Mouse (Mus musculus) fibroblast of lung, adult 2 months (primary cell): ENCODE data around the gene Cebpz.

Experiments
- DNase-seq: peaks from one replicate; pipeline ENCODE4 v3.0.0-alpha.2; 2011; ENCODE audit warnings: low read depth

Cebpz gene

DNA sequence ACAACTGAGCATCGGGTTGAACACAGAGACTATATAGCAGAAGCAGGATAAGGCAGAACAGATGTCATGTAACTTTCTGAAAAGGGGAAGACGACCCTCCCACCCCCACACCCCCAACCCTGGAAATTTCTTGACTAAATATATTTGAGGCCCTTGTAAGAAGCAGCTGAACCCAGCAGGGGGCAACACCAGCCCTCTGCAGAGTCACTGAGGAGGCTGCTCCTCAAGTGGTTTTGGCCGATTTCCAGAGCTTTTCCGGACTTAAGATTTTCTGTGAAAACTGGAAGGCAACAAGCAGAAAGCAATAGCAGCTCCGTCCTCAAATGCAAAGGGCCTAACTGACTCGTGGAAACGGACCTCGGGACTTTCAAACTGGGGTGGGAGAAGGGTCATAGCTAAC, 41.5 kb downstream of the Cebpz start:
- peak; percentile 58 for DNase-seq

DNA sequence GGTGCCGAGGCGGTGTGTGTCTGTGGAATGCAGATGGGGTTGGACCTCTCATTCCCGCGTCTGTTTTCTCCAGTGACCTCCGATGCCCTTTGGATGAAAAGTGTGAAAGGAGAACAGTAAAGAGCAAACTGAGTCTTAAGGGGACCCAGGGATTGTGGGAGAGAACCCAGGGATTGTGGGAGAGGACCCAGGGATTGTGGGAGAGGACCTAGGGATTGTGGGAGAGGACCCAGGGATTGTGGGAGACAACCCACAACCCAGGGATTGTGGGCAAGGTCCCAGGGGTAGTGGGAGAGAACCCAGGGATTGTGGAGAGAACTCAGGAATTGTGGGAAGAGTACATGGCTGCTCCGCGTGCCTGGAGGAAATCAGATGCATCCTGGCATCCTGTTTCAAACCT, 41.9 kb downstream of the Cebpz start:
- DNase-seq: no peak

DNA sequence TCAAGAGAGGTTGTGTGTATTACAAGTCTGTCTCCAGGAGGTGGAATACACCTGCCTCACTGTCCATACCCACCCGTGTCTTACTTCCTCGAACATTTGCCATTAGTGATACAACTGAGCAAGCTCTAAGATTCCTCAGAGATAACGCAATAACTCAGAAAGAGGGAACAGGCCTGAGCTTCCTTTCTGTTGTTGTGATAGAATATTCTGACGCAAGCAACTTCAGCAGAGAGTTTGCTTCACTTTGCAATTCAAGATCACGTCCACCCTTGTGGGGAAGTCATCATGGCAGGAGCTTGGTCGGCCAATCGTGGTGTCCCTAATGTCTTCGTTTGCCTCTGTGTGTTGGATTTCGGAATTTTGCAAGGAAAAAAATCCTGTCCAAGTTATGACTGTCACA, 45.8 kb downstream of the Cebpz start:
- DNase-seq: no peak

DNA sequence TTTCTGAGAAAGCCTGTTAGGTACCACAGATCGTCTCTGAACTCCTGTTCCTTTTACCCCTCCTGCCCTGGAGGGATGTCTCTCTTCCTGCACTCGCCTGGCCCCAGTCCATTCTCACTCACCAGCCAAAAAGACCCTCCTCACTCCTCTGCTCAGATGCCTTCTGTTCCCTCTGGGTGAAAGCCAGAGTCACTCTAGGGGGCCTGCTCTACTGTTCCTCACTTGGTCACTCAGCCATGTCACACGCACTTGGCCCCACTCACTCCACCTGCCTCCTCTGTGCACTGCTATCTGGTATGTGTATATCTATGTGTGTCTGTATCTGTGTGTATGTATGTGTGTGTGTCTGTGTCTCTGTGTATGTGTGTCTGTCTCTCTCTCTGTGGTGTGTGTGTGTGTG, 47.7 kb downstream of the Cebpz start:
- DNase-seq: no peak

DNA sequence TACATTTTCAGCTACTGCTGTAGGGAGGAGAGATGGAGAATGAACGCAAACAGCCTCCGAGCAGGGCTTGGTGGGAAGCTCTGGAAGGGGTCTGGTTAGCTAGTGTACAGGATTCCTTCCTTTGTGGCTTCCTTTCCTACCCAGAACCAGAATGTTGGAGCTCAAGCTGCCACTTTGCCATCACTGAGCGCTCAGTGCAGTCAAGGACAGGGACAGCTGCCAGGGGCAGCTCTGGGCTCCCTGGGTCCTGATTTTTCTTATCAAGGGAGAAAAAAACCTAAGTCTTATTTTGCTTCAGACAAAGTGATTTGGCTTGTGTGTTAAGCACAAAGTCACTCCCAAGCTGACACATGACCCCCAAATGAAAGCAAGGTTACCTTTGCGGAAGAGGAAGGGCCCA, 48.3 kb downstream of the Cebpz start:
- DNase-seq: no peak

DNA sequence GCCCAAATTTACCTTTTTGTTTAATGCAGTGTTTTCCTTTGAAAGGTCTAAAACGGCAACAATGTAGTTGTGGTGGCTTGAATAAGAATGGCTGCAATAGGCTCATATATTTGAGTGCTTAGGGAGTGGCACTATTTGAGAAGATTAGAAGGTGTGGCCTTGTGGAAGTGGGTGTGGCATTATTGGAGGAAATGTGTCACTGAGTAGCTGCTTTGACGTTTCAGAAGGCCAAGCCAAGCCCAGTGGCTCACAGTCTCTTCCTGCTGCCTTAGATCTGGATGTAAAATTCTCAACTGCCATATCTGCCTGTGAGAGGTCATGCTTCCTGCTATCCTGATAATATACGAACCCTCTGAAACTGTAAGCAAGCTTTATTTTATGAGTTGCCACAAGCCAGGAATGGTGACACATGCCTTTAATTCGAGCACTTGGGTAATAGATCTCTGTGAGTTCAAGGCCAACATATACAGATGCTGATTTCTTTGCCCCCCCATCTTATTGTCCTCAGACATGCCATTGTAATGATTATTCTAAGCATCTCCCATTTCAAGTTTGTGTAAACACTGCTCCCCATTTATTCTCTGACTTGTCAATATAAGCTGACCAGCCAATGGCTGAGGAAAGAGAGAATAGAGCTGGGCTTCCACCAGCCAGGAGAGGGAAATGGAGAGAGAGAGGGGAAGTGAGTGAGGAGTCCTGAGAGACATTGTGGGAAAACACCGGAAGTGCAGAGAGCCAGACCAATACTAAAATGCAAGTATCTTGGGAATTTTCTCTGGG, 51.4 kb downstream of the Cebpz start:
- DNase-seq: no peak

DNA sequence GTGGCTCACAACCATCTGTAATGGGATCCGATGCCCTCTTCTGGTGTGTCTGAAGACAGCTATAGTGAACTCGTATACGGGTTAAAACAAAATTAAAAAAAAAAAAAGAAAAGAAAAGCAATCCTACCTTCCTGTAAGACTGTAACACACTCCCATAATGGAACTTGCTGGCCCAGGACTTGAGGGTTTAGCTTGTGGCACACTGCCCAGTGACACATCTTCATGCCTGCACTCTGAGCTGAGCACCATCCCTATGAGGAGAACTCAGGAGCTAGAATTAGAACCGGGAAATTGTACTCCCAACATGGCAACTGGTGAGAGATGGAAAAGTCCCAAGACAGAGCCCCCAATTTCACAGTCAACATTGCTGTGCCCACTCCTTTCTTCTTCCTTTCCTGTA, 53.6 kb downstream of the Cebpz start:
- no peak for DNase-seq

DNA sequence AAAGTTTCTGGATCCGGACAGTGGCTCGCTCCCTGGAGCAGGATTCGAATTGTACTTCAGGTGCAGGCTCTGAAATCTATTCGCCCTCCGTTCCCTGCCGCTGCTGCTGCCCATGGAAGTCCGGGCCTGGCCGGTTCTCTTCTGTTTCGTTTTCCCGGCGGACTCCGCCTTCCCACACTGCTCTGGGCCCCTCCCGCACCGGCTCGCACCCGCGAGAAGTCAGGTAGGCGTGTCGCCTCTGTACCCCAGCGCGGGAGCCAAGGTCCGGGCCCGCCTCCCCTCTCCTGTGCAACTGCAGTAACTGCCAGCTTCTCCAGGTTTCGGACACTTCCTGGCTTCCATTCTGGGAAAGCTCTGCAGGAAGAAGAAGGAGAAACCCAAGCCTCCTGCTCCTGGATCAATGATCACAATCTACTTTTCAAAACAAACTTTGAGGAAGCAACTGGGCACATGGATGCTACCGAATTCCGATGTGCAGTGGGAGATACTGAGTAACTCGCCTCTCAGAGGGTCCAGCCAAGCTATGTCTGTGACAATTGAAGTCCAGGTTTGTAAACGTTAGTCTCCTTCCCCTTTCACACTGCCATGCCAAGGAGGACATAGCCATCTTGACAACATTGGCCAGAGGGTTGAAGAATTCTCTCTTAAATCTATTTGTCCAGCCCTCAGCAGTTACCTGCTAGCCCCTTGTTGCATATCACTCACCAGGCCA, 54.3 kb downstream of the Cebpz start, which contains the start of gene Eif2ak2:
Gene Eif2ak2, minus strand, starts transcription at position 173 of the 712 bp plus-strand sequence.
- DNase-seq: peak; percentile 75

DNA sequence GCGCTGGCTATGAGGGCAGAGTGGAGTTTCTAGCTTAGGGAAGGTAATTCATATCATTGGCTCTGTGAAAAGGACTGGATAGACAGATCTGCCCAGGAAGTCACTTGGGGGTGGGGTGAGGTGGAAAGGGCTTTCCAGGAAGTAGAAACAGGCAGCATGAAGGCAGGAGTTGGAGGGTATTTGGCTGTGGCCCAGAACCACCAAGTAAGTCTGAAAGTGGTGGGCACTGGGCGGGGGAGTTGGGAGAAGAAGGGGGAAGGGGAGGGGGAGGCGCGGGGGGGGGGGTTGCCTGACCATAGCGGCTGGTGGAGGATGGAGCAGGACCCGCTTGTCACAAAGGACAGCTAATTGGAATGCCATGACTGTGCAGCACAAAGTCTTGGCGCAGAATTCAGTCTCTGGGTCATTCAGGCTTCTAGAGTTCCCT, 55.0 kb downstream of the Cebpz start:
- DNase-seq: no peak

DNA sequence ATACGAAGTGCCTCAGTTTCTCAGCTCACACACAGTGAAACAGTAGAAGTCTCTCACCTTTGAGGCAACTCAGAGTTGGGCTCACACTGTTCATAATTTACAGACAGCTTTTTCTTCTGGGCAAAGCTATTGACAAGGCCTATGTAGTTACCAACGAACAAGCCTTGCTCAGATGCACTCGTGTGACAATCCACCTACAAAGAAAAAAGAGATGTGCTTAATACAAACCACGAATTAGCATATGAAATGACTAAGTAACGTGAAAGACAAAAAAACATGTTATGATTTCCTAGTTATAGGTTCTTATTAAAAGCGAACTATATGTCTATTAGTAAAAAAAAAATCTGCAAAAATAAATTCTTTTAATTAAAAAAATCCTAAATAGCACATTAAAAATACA, 63.0 kb downstream of the Cebpz start:
- DNase-seq: no peak
